Mouse (Mus musculus): ENCODE measurements around the gene Chtf18.

- TF ChIP-seq POLR2A (IDR thresholded peaks at IDR 0.05; ENCODE audit: low read depth, low read length) (no peak), CTCF (IDR thresholded peaks at IDR 0.05; ENCODE audit: borderline replicate concordance, insufficient read depth, low read length) (no peak)
Observed at GRCm38 (mm10) chr17:25775318-25776062, 48.3 kb upstream of the Chtf18 start.

All from embryonic fibroblast, embryonic 13.5 days (primary cell).